Mouse (Mus musculus) thymus, adult 18-20 months (tissue): Measurements from ENCODE around the gene Wdr61.
"Not testable (repeated sequence)": the region's sequence is repeated elsewhere in the genome, so short reads cannot be mapped to it uniquely, and the experiment has no call there.

Experiments used
- DNase-seq, 2 experiments: peaks; one replicate each; pipeline ENCODE4 v3.0.0; 2022; ENCODE audit warnings: mixed read lengths in 2 of 2

The Wdr61 gene

GRCm38 (mm10) chr9:54726315-54726714 lies 8.0 kb downstream of the Wdr61 start:
- DNase-seq: no peak

DNA sequence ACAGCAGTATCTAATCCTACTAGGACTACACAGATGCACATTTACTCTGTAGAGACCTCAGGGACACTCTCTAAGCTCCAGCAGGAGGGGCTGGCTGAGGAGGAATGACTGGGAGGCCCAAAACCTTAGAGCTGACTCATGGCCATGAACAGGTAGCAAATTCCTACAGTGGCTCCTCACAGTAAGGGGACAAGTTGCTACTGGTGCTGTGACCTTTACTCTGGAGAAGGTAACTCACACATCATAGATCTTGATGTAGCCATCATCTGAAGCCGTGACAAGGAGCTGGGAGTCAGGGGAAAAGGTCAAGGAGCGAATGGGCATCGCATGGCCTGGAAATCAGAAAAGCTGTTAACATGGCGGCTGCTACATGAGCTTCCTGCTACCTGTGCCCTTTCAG lies 11.7 kb downstream of the Wdr61 start:
- no peak for DNase-seq

DNA sequence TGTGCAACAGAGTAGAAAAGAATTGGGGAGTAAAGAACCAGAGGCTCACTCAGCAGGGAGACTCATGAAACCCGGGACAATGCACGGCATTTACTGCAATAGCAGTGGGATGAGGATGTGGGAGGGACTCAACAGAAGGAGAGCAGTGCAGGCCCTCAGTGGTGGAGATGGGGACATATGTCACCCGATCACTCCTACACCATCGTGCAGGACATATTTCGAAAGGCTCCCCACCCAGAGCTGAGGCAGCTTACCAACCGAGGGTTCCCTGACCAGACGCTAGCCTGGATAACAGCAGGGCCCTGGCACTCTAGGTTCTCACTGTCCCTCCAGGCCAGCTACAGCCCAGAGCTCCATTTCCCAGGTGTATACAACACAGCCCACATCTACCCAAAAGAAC lies 12.2 kb downstream of the Wdr61 start:
- no peak for DNase-seq

- no peak for DNase-seq
Measured at GRCm38 (mm10) chr9:54717527-54717926, 16.8 kb downstream of the Wdr61 start.

GRCm38 (mm10) chr9:54715776-54716175 lies 18.5 kb downstream of the Wdr61 start:
- DNase-seq: no peak

GRCm38 (mm10) chr9:54708085-54708484 lies 26.2 kb downstream of the Wdr61 start:
- no peak for DNase-seq

DNA sequence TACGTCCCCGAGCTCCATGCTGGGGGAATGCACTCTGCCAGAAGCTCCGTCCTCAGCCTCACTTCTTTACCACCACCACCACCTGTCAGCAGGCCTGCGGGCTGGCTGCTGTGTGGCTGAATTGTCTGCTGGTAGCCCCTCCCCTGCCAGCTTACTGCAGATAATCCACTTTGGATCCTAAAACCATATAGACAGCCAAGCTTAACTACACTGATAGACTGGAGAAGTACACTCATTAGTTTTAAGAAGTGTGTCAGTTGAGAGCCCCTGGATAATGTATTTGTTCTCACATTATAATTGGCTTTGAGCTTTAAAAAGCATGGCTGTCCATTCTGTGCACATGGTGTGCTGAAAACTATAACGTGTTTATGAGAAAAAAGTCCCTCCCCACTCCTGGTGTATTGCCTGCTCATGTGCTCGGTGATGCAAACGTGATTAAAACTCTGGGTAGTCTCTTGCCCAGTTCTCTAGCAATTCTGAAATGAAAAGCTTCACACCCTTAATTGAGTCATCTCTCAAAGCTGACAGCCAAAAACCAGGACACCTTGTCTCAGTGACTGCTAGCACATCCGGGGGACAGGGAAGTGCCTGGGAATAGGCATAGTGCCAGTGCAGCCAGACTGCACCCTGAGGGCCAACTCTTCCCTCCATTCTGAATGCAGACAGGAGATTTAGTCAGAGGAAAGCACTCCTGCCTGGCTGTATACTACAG lies 26.9 kb downstream of the Wdr61 start:
- DNase-seq: no peak

DNA sequence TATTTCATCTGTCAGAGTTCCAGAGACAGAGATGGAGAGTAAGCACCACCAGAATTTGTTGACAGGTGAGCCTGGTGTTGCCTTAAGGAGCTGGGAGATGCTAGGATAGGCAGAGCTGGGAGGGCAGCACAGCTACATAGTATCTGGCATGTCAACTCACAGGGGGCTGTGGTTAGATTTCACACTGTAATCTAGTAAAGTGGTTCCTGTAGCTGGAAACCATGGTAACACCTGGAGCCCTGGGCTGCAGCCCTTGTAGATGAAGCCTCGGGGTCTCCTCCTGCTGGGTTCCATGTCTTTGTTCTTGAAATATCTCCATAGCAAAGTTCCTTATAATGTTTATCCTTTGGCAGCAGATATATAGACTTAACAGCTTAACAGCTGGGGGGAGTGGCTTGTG lies 28.8 kb downstream of the Wdr61 start:
- no peak for DNase-seq

GRCm38 (mm10) chr9:54704361-54704760 lies 30.0 kb downstream of the Wdr61 start:
- DNase-seq: no peak

DNA sequence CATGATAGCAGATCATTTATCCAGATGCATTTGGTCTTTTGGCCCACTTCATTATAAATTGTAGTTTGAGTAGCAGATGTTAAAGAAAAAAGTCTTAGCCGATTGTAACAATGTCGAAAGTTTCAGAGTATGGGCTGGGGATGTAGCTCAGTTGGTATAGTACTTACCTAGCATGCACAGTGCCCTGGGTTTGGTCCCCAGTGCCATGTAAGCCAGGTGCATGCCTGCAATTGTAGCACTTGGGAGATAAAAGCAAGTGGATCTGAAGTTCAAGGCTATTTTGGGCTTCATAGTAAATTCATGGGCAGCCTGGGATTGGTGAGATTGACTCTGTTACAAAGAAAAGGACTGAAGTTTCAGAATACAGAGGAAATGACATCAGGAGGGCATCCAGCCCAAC lies 31.7 kb downstream of the Wdr61 start:
- DNase-seq: no peak

- no peak for DNase-seq
Measured at GRCm38 (mm10) chr9:54700746-54701145, 33.6 kb downstream of the Wdr61 start.

DNA sequence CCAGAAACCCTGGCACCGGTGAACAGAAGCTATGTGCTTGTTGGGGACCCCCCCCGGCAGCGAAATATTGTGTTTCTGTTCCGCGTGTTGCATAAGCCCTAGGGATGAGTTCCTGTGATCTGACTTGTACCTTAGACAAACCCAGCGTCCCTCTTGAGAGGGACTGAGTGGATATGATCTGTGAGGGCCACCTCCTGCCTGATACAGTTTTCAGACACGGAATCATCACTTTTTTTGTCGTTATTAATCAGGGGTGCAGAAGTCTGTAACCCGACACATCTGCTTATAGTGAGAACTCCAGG lies 34.2 kb downstream of the Wdr61 start:
- DNase-seq: no peak

- DNase-seq: peak in 1 of 2 experiments; percentile 15
Measured at GRCm38 (mm10) chr9:54699345-54700173, 34.8 kb downstream of the Wdr61 start.

- DNase-seq: no peak
Measured at GRCm38 (mm10) chr9:54699087-54699344, 35.3 kb downstream of the Wdr61 start.

GRCm38 (mm10) chr9:54698318-54699086 lies 35.8 kb downstream of the Wdr61 start, which contains the start of gene Dnaja4:
Dnaja4 (plus strand) TSS chr9:54698873.
- no peak for DNase-seq

DNA sequence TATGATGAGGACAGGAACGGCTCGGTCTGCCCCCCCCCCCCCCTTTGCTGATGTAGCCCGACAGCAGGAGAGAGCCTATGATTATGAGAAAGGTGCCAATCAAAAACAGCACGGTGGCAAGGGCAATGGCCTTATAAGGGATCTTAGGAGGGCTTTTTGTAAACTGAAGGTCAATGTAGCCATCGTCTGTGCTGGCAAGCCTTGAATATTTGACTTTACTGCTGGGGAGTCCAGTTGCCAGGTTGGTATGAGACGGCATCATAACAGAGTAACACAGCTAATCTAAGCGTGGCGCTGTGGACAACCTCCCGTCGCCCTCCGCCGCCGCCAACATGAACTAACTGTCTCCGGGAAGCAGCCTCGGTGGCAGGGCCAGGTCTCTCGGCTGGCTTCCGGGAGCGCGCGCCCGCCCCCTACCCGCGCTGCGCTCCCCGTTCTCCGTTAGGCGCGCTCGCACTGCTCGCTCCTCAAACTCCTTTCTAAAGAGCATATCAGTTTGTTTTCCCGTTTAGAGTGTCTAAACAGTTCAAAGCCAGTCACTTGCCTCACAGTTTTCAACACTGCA lies 43.0 kb downstream of the Wdr61 start:
- not testable (repeated sequence) for DNase-seq

DNA sequence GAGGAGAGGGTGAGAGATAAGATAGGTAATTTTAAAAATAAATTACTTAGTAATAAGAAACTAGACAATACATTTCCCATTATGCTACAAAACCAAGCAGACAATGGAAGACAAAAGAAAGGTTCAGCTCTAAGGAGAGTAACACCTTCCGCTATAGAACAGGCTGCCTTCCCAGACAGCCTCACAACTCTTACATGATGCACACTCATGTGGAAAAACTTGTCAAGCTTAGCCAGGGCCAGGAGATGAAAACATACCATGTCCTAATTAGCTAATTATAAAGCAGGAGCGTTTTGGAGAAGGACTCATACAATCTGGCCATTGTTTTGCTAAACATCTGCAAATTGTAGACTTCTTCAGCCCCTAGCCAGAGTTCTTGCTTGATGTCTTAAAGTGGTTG lies 43.6 kb downstream of the Wdr61 start:
- DNase-seq: not testable (repeated sequence)

- DNase-seq: no peak
Measured at GRCm38 (mm10) chr9:54689446-54689845, 44.9 kb downstream of the Wdr61 start.

- no peak for DNase-seq
Measured at GRCm38 (mm10) chr9:54687246-54688236, 46.8 kb downstream of the Wdr61 start.

DNA sequence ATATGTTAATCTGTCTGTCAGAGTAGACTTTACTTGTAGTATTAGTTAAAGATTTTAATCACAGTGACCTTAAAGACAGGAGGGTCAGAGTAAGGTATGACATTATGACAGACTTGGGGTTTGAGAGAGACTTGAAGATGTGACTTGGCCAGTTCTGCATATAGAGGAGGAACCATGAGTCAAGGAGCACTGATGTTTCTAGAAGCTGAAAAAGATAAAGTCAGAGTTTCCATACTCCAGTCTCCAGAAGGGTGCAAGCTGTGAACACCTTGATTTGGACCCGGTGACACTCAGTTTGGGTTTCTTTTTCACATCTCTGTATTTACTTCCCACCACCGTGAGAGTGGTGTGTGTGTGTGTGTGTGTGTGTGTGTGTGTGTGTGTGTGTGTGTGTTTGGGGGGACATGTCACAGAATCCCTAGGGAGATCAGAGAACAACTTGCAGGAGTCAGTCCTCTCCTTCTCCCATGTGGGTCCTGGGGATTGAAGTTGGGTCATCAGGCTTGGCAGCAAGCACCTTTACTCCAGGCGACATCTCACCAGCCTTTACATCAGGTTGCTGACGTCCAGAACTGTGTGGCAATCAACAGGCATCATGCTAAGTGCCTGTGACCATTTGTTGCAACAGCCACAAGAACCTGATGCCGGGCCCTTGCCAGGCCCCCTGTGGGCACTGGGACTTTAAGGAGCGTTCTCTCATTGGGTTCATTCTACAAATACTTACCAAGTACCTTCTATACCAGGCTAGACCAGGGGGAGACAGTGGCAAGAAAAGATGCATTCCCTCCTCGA lies 50.3 kb downstream of the Wdr61 start:
- DNase-seq: no peak

GRCm38 (mm10) chr9:54682846-54683245 lies 51.5 kb downstream of the Wdr61 start:
- no peak for DNase-seq
